In genomic region chr19:57363076-57363475, GRCm38 (mm10) we compare ENCODE assay signal across 9 mouse cellular contexts. TPM values are rescaled to one million over a fixed set of nuclear protein-coding genes. Genes with fewer than 3 reads are reported as not detected.
DNase-seq lines count a peak whose midpoint lies in the region; ATAC-seq and TF ChIP-seq lines count a peak whose summit lies in the region.
"Had no signal": no experiment of that assay in that cellular context is flagged by ENCODE, and none has a peak within 500 bp of the region (broad histone marks: within the 10 kb centered on the region; RNA-seq: fewer than 3 reads in every experiment).

No protein-coding gene starts in this region.

- no peak for TF ChIP-seq POLR2A in small intestine, adult 2 months (IDR thresholded peaks at IDR 0.05; ENCODE audit: low read depth, low read length)

- no peak overlapping the region for H3K27ac ChIP-seq in lung, embryonic 14.5 days (ENCODE audit: low read depth)
- H3K27ac ChIP-seq in forebrain, embryonic 12.5 days: no peak overlapping the region
- H3K27ac ChIP-seq in limb, embryonic 13.5 days: no peak overlapping the region
- H3K27ac ChIP-seq in small intestine, adult 2 months (ENCODE audit: insufficient read depth, low read depth, low read length): peak overlapping the region; percentile 4; the same call in 1 of the 2 replicates

- peak overlapping the region; percentile 98 for H3K4me3 ChIP-seq in lung, embryonic 14.5 days (ENCODE audit: low read depth, low read length)
- peak overlapping the region; percentile 22 for H3K4me3 ChIP-seq in forebrain, embryonic 12.5 days (replicated peaks)
- H3K4me3 ChIP-seq in limb, embryonic 13.5 days: peak overlapping the region; percentile 98
- no peak overlapping the region; the same call in 1 of the 2 replicates for H3K4me3 ChIP-seq in small intestine, adult 2 months (ENCODE audit: low read depth, low read length)

- no peaks in the 10 kb centered on the region for H3K27me3 ChIP-seq in lung, embryonic 14.5 days (ENCODE audit: insufficient read depth, low read length)
- no peaks in the 10 kb centered on the region for H3K27me3 ChIP-seq in forebrain, embryonic 12.5 days
- no peaks in the 10 kb centered on the region for H3K27me3 ChIP-seq in limb, embryonic 13.5 days
- no peaks in the 10 kb centered on the region for H3K27me3 ChIP-seq in small intestine, adult 2 months (ENCODE audit: control insufficient read depth, insufficient read depth, low read length)

- peak overlapping the region; percentile 77 for H3K4me2 ChIP-seq in lung, embryonic 14.5 days
- H3K4me2 ChIP-seq in forebrain, embryonic 12.5 days: peak overlapping the region; percentile 58
- H3K4me2 ChIP-seq in limb, embryonic 13.5 days (replicated peaks): peak overlapping the region; percentile 70

- no peak for TF ChIP-seq CTCF in lung, embryonic 14.5 days (IDR thresholded peaks at IDR 0.05; ENCODE audit: low read depth)
- TF ChIP-seq CTCF in small intestine, adult 2 months (IDR thresholded peaks at IDR 0.05; ENCODE audit: extremely low read depth, insufficient read length, insufficient replicate concordance, low read depth, low read length): no peak

- H3K36me3 ChIP-seq in lung, embryonic 14.5 days (ENCODE audit: insufficient read depth): no peaks in the 10 kb centered on the region
- H3K36me3 ChIP-seq in forebrain, embryonic 12.5 days (replicated peaks): no peaks in the 10 kb centered on the region
- H3K36me3 ChIP-seq in limb, embryonic 13.5 days: no peaks in the 10 kb centered on the region; the same call in 1 of the 2 replicates
- no peaks in the 10 kb centered on the region for H3K36me3 ChIP-seq in small intestine, adult 2 months (ENCODE audit: control insufficient read depth, insufficient read depth, low read length)

- WGBS in lung, embryonic 14.5 days: 17% methylated on average over 7 of the region's 7 CpGs
- WGBS in forebrain, embryonic 12.5 days: 33% methylated on average over 7 of the region's 7 CpGs
- WGBS in limb, embryonic 13.5 days: 45% methylated on average over 7 of the region's 7 CpGs
- WGBS in small intestine, adult 2 months: 48% methylated on average over 7 of the region's 7 CpGs

- peak overlapping the region; percentile 30 for H3K9ac ChIP-seq in lung, embryonic 14.5 days
- peak overlapping the region; percentile 26 for H3K9ac ChIP-seq in forebrain, embryonic 12.5 days
- H3K9ac ChIP-seq in limb, embryonic 13.5 days: peak overlapping the region; percentile 19; the same call in 1 of the 2 replicates

- H3K9me3 ChIP-seq in lung, embryonic 14.5 days (ENCODE audit: low read depth, low read length): no peaks in the 10 kb centered on the region
- H3K9me3 ChIP-seq in forebrain, embryonic 12.5 days: no peaks in the 10 kb centered on the region
- H3K9me3 ChIP-seq in limb, embryonic 13.5 days: no peaks in the 10 kb centered on the region

- peaks cover 38% of the 10 kb centered on the region for H3K4me1 ChIP-seq in lung, embryonic 14.5 days (ENCODE audit: insufficient read depth)
- peaks cover 66% of the 10 kb centered on the region for H3K4me1 ChIP-seq in forebrain, embryonic 12.5 days
- H3K4me1 ChIP-seq in limb, embryonic 13.5 days: peaks cover 73% of the 10 kb centered on the region
- peaks cover 35% of the 10 kb centered on the region for H3K4me1 ChIP-seq in small intestine, adult 2 months (ENCODE audit: control insufficient read depth, insufficient read depth, insufficient read length, low read length)

- DNase-seq in lung, embryonic 14.5 days: no peak
- DNase-seq in lung, postnatal 36 days: no peak
- DNase-seq in left cerebral cortex, adult 8-10 months (ENCODE audit: low spot score in 2 of 2): no peak
- DNase-seq in retina, embryonic 14.5 days (ENCODE audit: low spot score): no peak
- no peak for DNase-seq in layer of hippocampus, postnatal 14 days (ENCODE audit: low spot score in 2 of 2)
- DNase-seq: layer of hippocampus, adult 9-11 months had no signal

- no peak for ATAC-seq in lung, embryonic 14.5 days (ENCODE audit: insufficient read depth)
- ATAC-seq in forebrain, embryonic 12.5 days (ENCODE audit: low FRiP score): no peak
- ATAC-seq in limb, embryonic 13.5 days (ENCODE audit: low FRiP score, low read depth): no peak

RNA-seq across cellular contexts. Expression of gene Fam160b1, which starts 2.6 kb away (rescaled TPM):
- polyA plus RNA-seq in lung, embryonic 14.5 days (2014; fragmentation: Nextera tagmentation; extraction: Ambion mirVana): 20.3 and 21.2 TPM in 2 replicates
- polyA plus RNA-seq in forebrain, embryonic 12.5 days (2016; fragmentation: Nextera tagmentation; extraction: Ambion mirVana): 15.7 and 16.7 TPM in 2 replicates
- polyA plus RNA-seq in limb, embryonic 13.5 days (2015; fragmentation: Nextera tagmentation; extraction: Ambion mirVana): 15.8 and 16.2 TPM in 2 replicates
- 6.4 and 11.5 TPM in 2 replicates for polyA plus RNA-seq in small intestine, adult 2 months (2012; rRNA removed)
- 10 to 100 TPM; 23.6 to 24.7 (median 24.1) TPM for total RNA-seq in left cerebral cortex, adult 8-10 months (2022)
- 10 to 100 TPM; 21.0 to 21.7 TPM for total RNA-seq in layer of hippocampus, postnatal 14 days (2021)

RNA-seq across cellular contexts. Expression of gene Ablim1, which starts 48.4 kb away (rescaled TPM):
- 39.9 TPM in 2 replicates for polyA plus RNA-seq in lung, embryonic 14.5 days (2014; fragmentation: Nextera tagmentation; extraction: Ambion mirVana)
- 16.5 and 17.7 TPM in 2 replicates for polyA plus RNA-seq in forebrain, embryonic 12.5 days (2016; fragmentation: Nextera tagmentation; extraction: Ambion mirVana)
- polyA plus RNA-seq in limb, embryonic 13.5 days (2015; fragmentation: Nextera tagmentation; extraction: Ambion mirVana): 29.1 and 34.0 TPM in 2 replicates
- polyA plus RNA-seq in small intestine, adult 2 months (2012; rRNA removed): 25.6 and 47.2 TPM in 2 replicates
- 100 to 1,000 TPM; 103 to 121 (median 110) TPM for total RNA-seq in left cerebral cortex, adult 8-10 months (2022)
- total RNA-seq in layer of hippocampus, postnatal 14 days (2021): 10 to 100 TPM; 68.1 to 78.3 TPM
